Mouse (Mus musculus): ENCODE measurements around the gene Steap1.

GRCm38 (mm10) chr5:5756392-5757019, 7.4 kb upstream of the Steap1 start:
- TF ChIP-seq POLR2A (IDR thresholded peaks at IDR 0.05; ENCODE audit: insufficient read depth, low read length) (no peak), EP300 (IDR thresholded peaks at IDR 0.05; ENCODE audit: insufficient read depth, low read depth, low read length) (no peak), CTCF (IDR thresholded peaks at IDR 0.05; ENCODE audit: low read depth, low read length) (no peak)
